Mouse (Mus musculus) lung, adult 2 months (tissue): ENCODE results near the gene Drc3.

Experiments
- CTCF ChIP-seq: fragments of 200-500 bp; IDR thresholded peaks from 2 replicates; pipeline ENCODE4 v1.5.1; 2011; ENCODE audit warnings: mild to moderate bottlenecking, low read length, control low read depth; ENCODE audit not compliant: insufficient read depth
- POLR2A ChIP-seq: fragments of 200-500 bp; IDR thresholded peaks from 2 replicates; pipeline ENCODE4 v1.6.1; 2011; ENCODE audit warnings: low read depth, mild to moderate bottlenecking, control low read depth, low read length, borderline replicate concordance; ENCODE audit errors: extremely low read depth

GRCm38 (mm10) chr11:60311025-60311854 is 41.9 kb upstream of the Drc3 start:
- TF ChIP-seq CTCF = no peak
- no peak for TF ChIP-seq POLR2A
